Mouse (Mus musculus) bone marrow macrophage, adult 2 months (primary cell): ENCODE results near the gene Trim7.

Source experiments
- CTCF ChIP-seq: IDR thresholded peaks from 2 replicates; pipeline ENCODE4 v1.5.1; 2012; ENCODE audit warnings: low read depth, mild to moderate bottlenecking, low read length, moderate library complexity
- POLR2A ChIP-seq: IDR thresholded peaks from 2 replicates; pipeline ENCODE4 v1.6.1; 2012; ENCODE audit warnings: mild to moderate bottlenecking, low read depth, low read length, borderline replicate concordance

- TF ChIP-seq POLR2A (no peak), CTCF (no peak)
Observed at GRCm38 (mm10) chr11:48837310-48838180, 11.6 kb downstream of the Trim7 start.
